Mouse (Mus musculus) heart, postnatal 0 days (tissue): ENCODE data around the gene Top3a.

Experiments used
- CTCF ChIP-seq: IDR thresholded peaks from 2 replicates; pipeline ENCODE4 v1.5.1; 2016; ENCODE audit warnings: antibody characterized with exemption, control low read depth, low read depth
- EP300 ChIP-seq: IDR thresholded peaks from 2 replicates; pipeline ENCODE4 v1.6.1; 2016; ENCODE audit warnings: antibody characterized with exemption, low read depth

DNA sequence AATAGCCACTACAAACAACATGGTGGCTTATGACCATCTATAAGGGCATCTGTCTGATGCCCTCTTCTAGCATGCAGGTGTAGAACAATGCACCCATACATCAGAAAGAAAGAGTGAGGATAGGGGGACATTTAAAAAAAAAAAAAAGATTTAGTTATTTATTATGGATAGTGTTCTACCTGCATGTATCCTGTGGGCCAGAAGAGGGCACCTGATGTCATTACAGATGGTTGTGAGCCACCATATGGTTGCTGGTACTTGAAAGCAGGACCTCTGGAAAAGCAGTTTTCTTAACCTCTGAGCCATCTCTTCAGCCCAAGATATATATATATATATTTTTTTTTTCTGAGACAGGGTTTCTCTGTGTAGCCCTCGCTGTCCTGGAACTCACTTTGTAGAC, 81.0 kb downstream of the Top3a start:
- TF ChIP-seq CTCF, result no peak
- TF ChIP-seq EP300, result no peak
